Mouse (Mus musculus) kidney, adult 2 months (tissue): ENCODE measurements around the gene Bend3.

Source experiments
- CTCF ChIP-seq: fragments of 200-500 bp; conservative IDR thresholded peaks from 2 replicates; pipeline ENCODE4 v1.5.1; 2011; ENCODE audit warnings: low read depth, mild to moderate bottlenecking, control low read depth, low read length, moderate library complexity, mixed read lengths; ENCODE audit not compliant: insufficient read depth, insufficient read length
- POLR2A ChIP-seq: fragments of 200-500 bp; IDR thresholded peaks from one replicate; pipeline ENCODE4 v1.6.1; 2011; ENCODE audit warnings: low read depth, low read length, control low read depth

GRCm38 (mm10) chr10:43430606-43431005 lies 48.0 kb upstream of the Bend3 start:
- TF ChIP-seq POLR2A, result no peak
- no peak for TF ChIP-seq CTCF
